Mouse (Mus musculus) layer of hippocampus, postnatal 36 days (tissue): ENCODE results near the gene Zfp36. TPM values are rescaled to one million over a fixed set of nuclear protein-coding genes. Genes with fewer than 3 reads are reported as not detected.

Source experiments
- DNase-seq, 2 experiments: peaks; one replicate each; pipeline ENCODE4 v3.0.0; 2022
- total RNA-seq, 2 experiments: library from RNA; stranded (reverse); gene quantifications; 2 replicates each; pipeline ENCODE4 v1.2.3; 2021

The Zfp36 gene
- total RNA-seq, 2 experiments from 2014 or later: 3.1 to 3.9 TPM

DNA sequence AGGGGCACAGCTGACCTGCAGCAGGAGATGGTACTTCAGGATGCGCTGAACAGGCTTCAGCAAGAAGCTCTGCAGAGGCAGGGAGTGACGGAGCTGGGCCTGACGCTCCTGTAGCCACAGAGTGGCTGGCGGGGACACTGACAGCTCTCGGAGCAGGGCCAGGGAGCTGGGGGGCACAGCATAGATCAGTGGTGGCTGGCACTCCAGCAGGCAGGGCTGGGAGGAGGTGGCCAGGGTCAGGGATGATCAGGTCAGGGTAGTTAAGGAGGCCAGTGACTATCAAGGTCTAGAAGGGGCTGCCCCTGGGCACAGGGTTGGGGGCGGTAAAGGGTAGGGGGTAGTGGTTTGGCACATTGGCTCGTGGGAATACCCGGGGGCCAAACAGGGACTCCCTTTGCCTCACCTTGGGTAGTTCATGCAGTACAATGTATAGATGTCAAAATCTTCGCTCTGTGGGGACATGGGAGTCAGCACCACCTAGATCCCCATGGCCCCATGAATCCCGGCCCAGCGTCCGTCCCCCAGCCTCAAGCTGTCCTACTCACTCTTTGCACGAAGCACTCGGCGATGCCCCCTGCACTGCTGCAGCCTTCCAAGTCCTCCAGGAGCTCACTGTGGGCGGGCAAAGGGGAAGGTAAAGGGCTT is 11.7 kb downstream of the Zfp36 start:
- no peak for DNase-seq

DNA sequence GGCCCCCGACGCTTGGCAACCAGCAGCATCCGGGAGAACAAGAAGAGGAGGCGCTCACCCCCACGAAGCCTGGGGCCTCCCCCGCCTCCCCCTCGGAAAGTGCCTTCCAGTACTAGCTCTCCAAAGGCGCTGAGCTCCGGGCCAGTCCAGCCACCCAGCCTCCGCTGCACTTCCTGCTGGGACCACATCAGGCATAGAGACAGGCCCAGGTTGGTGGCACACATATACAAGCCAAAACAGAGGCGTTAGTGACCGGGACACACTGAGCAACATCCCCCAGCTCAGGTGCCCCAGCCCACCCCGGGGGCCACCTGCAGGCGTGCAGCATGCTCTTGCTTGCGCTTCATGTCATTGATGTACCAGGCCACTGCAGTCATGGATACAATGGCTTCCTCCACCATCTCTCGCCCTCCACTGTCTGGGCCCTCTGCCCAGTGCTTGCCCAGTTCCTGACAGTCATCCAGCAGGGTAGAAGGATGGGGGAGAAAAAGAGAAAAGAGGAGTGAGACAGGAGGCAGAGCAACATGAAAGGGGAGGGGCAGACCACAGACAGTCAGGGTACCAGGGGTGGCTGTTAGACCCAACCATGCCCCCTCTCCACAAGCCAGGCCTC is 12.3 kb downstream of the Zfp36 start:
- no peak for DNase-seq

DNA sequence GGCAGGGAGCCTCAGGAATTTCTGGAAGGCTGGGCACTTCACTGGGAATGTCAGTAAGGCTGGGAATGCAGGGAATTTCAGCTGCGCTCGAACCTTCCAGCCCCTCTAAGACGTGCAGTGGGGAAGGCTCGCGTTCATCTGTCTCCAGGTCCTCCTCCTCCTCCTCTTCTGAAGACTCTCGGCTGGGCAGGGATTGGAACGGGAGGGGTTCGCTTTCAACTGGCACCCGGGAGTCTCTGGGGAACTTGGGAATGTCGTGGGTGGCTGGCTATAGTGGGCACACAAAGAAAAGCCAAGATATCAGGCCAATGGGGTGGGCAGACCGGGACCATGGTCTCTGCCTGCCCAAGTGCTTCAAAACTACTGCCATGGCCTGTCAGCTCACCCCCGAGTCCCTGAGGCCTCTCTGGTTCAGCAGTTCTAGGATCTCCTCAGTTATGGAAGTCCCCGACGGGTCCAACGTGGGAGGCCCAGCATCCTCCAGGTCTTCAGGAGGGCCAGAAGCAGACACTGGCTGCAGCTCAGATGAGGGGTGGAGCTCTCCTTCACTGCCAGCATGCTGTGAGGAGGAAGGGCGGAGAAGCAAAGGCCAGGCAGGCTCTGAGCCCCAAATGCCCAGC is 17.5 kb downstream of the Zfp36 start:
- no peak for DNase-seq

DNA sequence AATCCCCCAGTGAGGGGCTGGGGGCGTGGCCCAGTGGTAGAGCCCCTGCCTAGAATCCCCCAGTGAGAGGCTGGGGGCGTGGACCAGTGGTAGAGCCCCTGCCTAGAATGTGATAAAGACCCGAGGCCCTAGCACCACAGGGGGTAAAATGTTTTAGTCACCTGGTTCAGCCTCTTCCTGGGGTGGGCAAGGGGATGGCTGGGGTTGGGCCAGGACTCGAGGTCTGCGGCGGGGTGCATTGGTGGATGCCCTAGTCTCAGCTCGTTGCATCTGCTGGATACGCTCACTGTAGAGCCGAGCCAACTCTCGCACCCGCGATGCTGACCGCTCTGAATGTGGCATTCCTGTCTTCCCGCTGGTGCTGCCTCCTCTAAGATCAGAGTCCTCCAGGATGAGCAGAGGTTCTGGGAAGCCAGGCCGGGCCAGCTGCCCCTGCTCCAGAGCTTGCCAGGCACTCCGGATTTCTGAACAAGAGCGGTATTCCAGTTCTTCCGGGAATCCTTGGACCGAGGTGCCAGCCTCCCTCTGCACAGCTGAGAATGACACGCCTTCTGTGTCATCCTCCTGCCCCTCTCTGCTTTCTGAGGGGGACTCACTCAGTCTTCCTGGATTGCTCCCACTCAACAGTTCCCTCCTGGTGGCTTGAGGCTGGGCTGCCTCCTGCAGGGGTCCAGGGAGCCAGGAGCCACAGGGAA is 18.3 kb downstream of the Zfp36 start:
- no peak for DNase-seq

DNA sequence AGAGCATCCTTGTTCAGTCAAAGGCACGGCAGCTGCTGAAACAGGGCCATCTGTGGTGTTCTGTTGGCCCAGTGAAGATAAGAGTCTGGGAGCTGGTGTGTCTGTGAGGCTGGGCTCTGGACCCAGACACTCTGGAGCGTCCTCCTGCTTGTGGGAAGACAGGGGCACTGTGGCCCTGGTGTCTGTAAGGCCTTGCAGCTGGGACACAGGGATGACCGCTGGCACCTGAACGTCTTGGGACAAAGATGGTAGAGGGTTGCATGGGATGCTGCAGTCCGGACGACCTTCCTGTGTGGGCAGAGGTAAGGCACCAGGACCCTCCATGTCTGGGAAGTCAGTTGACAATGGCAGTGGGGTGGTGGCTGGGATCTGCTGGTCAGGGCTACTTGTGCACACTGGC is 19.8 kb downstream of the Zfp36 start:
- DNase-seq: no peak

DNA sequence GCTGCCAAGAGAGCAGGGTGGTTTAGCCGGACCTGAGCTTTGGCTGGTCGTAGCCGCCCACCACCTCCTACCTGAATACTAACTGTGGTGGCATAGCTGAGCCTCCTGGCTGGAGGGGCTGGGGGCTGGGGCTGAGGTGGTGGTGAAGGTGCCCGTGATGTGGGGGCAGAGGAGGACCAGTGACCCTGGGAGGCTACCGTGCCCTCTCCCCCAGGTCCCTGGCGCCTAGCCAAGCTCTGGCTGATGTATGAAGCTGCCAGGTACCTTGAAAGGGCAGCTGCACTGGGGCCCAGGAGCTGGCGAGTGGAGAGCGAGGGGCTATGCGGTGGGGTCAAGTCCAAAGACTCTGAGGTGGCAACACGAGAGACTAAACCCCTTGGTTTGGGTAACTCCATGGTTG is 20.2 kb downstream of the Zfp36 start:
- no peak for DNase-seq

DNA sequence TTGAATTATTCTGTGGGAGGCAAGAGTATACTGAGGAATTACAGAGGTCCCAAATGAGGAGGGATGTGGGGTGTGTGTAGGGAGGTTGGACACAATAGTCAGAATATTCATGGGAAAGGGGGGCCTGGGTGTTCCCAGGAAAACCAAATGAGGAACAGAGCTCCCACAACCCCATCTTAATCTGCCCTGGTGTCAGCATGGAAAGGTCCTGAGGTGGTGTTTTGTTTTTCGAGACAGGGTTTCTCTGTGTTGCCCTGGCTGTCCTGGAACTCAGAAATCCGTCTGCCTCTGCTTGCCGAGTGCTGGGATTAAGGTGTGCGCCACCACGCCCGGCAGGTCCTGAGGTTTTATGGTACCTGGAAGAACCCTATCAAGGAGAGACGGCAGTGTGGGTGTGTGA is 21.6 kb downstream of the Zfp36 start:
- DNase-seq: no peak

DNA sequence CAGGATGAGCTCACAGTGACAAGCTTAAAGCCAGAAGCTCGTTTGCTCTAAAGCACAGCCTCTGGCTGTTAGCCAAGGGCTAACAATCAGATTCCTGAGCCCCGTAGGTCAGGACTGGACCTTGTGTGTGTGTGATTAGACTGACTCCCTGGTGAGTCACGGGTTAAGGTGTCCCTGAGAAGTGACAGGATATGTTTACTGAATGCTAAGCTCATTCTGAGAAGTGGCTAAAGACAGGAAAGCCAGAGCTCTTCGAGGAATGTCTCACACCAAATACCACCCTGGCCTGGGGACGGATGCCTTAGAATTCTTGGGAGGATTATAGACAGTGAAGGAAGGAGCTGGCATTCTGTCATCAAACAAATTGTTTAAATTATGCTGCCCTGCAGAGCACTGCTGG is 22.1 kb downstream of the Zfp36 start:
- no peak for DNase-seq

DNA sequence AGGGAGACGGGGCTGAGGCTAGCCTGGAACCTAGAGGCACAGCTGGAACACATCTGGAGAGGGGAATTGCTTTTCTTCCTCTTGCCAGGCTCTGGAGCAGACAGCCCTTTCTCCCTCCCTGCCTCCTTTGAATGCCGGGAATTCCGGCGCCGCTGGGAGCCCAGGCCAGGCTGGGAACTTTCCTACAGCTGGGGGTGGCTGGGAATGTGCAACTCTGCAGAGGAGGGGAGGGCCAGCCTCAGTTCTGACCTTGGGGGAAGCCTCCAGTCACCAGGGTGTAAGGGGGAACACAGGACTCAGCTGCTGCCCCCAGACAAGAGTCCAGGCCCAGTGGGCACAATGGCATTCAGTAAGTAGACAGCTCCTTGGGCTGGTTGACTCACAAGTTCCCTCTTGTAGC is 23.1 kb downstream of the Zfp36 start:
- no peak for DNase-seq

DNA sequence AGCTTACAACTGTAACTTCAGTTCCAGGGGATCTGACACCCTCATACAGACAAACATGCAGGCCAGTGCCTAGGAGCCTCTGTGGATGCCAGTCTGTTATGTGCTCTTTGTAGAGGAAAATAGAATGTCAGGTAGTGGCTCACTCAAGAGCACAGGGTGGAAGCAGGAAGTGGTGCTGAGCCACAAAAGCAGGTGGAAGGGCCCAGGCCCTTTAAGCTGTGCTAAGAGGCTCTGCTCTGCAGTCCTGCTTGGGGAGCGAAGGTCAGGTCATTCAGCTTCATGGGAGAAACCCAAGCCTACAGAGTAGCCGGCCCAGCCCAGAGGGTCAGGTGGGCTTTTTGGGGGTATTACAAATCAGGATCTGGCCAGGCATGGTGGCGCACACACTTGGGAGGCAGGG is 24.8 kb downstream of the Zfp36 start:
- DNase-seq: no peak

DNA sequence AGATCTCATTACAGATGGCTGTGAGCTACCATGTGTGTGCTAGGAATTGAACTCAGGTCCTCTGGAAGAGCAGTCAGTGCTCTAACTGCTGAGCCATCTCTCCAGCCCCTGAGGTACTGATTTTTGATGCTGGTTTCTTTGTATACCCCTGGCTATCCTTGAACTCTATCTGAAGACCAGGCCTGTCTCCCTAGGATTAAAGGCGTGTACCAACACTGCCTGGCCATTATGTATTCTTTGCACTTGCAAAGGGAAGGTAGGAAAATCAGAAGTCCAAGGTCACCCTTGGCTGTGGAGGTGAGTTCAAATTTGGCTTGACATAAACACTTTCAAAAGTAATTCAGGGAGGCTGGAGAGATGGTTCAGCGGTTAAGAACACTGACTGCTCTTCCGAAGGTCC is 25.5 kb downstream of the Zfp36 start:
- DNase-seq: no peak

DNA sequence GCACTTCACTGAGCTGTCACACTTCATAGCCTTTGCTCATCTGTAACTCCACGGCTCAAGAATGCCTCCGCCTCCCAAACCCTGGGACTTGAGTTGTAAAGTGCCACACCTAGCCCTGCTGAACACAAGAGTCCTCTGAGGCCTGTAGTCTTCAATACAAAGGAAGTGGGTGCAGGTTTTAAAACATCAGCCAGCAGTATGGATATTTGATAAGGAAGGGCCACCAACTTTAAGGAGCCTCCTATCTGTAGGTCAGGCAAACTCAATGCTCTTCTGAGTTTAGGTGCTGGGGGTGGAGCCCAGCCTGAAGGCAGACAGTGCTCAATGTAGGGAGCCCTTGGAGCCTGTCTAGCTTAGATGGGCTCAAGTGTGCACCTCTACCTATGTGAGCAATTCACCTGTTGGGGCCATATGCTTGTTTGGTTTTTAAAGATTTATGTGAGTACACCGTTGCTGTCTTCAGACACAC is 25.9 kb downstream of the Zfp36 start:
- DNase-seq: no peak

DNA sequence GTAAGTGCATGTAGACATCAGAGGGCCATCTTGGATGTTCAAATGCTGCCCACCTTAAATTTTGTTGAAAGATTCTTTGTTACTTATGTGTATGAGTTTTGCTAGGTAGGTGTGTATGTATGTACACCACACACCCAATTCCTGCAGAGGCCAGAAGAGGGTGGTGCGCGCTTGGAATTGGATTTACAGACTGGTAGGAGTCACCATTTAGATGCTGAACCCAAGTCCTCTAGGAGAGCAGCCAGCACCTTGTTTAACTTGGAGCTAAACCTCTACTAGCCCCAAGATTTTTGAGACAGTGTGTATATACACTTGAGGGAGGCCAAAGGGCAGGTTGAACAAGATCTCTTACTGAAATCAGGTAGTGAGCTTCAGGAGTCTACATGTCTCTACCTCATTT is 26.8 kb downstream of the Zfp36 start:
- DNase-seq: no peak

DNA sequence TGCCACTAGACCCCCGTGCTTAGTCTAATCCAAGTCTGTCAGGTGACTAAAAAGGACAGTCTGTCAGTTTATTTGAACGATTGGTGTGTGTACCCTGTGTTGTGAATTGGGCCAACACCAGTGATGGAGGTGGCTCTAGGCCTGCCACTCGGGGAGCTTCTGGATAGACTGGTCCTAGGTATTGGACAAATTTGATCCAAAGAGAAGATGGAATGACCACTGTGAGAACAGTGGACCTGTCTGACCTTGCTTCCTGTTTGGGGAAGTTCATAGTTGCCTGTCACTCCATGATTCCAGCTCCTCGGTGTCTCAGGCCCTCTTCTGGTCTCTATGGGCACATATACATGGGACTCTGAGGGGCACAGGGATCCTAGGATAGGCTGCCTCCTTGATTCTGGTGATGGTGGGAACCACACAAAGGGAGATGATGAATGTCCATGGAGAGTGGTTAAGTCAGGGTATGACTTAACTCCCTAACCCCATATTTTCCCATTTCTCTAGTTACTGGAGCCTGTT is 28.3 kb downstream of the Zfp36 start:
- no peak for DNase-seq

DNA sequence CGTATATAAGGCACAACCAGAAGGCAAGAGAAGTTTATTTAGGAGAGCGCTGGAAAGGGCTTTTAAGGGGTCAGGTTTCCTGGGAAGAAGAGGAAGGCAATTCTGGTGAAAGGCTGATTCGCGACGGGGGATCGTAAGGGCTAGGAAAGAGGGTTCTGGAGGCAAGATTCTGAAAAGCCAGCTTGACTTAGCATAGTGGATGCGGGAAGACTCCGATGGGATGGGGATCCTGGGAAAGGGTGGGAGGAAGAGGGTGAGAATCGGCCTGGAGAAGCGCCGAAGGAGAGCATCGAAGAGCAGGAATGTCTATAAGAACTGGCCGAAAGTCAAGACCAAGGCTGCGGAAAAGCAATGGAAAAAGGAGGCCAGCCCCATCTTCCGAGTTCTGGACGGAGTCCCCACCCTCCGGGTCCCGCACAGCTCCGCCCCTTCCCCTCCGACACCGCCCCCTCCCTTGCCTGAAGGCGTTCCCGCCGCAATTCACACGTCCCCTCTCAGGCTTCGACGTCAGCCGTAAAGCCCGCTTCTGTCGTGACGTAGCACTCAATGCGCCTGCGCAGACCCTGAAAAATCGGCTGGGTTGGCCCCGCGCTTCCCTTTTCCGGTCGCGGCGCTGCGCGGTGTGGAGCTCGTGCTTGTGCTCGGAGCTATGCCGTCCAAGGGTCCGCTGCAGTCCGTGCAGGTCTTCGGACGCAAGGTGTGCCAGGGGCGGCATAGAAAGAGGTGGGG is 29.7 kb downstream of the Zfp36 start, which contains the start of gene Rps16:
TSS of gene Rps16 (plus strand) at position 498 of the 729 bp plus-strand sequence.
- DNase-seq: peak; percentile 98 to 99

DNA sequence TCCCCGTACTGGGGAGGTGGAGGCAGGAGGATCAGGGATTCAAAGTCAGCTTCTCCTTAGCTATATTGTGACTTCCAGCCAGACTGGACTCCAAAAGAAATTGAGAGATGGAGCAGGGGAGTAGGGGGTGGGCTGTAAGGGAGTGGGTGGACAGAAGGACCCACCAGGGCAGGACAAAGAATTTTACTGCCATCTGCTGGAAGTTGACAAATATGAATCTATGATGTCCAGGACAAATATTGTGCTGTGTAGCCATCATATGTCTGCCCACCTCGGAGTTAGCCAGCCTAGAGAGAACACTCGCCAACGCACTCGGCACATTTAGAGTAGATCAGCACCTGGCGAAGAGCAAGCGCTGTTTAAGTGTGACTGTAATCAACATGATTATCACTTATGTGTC is 31.5 kb downstream of the Zfp36 start:
- no peak for DNase-seq

DNA sequence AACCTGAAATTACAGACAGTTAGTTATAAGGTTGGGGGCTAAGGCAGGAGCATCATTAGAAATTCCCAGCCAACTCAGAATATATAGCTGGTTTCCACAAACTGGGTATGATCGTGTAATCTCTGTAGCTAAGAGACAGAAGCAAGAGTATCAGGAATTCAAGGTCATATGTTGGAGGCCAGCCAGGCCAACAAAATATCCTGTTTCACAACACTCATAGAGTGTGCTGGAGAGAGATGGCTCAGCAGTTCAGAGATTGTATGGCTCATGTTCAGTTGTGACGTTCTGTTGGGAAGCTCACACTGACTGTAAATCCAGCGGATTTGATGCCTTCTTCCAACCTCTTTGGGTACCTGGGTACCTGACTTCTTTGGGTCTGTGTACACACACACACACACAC is 32.3 kb downstream of the Zfp36 start:
- no peak for DNase-seq

DNA sequence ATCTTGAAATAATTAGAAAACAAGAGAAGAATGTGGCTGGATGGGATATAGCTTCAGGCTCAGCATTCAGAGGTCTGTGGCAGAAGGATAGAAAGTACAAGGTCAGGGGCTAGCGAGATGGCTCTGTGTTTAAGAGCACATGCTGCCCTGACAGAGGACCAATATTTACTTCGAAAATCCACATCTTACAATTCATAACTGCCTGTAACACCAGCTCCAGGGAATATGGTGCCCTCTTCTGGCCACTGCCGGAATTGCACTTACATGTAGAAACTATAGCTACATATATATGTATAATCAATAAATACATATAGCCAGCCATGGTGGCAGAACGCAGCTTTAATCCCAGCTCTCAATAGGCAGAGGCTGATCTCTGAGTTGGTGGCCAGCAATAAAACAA is 35.4 kb downstream of the Zfp36 start:
- no peak for DNase-seq

DNA sequence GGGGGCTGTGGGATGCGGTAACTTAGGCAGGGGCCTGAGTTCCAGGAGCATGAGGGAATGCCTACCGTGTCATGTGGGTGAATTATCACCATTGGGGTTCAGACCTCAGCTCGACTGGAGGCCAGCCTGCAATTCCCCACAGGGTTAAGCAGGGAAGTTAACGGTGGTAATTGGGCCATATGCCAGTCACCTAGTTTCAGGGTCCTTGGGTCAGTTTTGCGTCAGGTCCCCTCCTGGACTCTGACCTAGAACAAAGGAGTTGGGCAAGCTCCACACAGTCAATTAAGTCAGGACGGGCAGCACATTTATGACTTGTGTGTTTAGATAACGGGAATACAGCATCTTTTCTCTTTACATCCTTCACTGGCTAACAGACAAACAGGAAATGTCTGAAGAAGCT is 38.7 kb downstream of the Zfp36 start:
- DNase-seq: no peak

DNA sequence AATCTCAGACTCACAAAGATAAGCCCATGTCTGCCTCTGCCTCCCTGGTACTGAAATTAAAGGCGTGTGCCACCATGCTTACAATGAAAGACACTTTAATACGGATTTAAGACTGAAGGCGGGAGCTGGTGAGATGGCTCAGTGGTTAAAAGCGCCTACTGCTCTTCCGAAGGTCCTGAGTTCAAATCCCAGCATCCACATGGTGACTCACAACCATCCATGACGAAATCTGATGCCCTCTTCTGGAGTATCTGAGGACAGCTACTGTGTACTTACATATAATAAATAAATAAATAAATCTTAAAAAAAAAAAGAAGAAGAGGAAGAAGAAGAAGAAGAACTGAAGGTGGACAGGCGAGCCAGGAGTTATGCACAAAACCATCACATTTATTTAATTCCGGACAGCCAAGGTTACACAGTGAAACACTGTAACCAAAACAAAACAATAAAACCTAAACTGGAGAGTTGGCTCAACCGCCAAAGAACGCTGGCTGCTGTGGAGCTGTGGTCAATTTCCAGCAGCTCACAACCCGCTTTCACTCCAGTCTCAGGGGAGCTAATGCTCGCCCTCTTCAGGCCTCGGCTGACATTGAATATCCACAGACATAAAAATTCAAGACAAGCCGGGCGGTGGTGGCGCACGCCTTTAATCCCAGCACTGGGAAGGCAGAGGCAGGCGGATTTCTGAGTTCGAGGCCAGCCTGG is 40.7 kb downstream of the Zfp36 start:
- no peak for DNase-seq

DNA sequence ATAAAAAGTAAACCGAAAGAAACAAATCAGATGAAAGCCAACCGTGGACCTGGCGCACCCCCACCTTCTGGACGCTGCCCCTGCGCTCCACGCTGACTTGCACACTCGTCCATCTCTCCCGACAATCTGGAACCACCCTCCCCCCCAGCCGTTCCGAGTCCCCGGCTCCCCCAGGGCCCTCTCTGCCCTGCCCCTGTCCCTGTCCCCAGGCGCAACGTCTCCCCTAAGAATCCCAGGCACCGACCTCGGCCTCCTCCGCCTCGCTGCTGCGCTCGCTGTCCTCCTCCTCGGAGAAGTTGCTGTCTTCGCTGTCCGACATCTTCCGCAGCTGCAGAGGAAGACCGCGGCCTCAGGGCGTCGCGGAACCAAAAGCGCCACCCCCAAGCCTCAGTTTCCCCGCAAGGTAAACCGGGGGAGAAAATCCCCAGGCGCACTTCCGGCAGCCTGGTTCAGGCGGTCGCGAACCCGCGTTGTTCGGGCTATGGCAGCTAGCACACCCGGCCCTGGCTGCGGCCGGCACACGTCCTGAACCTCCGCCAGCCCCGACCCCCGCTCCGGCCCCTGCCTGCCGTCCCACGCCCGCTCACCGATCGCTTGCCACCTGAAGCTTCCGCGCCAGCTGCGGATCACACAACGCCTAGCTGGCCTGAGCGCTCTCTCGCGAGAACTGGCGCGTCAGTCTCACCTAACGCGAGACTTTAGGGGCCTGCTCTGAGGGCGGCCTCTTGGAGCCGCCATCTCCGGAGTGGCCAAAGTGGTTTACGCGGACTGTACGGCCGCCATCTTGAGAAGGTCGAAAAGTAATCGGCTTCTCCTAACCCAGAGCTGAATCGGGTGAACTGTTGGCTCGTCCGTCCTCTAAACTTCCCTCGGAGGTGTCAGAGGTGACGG is 41.7 kb downstream of the Zfp36 start, which contains the start of gene Supt5:
TSS of gene Supt5 (minus strand) at position 639 of the 891 bp plus-strand sequence.
- DNase-seq: peak; percentile 94 to 97
